In the genomic region with DNA sequence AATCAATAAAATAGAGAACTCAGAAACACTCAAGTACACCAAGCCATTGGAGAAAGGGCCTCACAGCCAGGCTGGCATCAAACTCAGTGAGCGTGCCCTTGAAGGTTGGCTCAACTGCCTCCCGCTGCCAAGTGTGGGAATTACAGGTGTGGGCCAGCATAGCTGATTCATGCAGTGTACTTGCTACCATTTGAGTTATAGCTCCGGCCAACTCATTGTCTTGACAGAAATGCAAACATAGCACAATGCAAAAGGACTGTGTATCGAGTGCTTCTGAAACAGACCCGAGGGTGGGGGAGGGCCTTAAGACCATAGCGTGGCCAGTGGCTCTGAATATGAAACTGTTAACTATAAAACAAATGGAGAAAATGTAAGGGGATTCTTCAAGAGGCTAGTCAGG, we compare ENCODE assay signal across 15 mouse cellular contexts. TPM values are rescaled to one million over a fixed set of nuclear protein-coding genes. Genes with fewer than 3 reads are reported as not detected.
A peak's percentile ranks its signal among the peaks of the same experiment; 100 is the strongest.
DNase-seq lines count a peak whose midpoint lies in the region; ATAC-seq and TF ChIP-seq lines count a peak whose summit lies in the region.
"Had no signal": no experiment of that assay in that cellular context is flagged by ENCODE, and none has a peak within 500 bp of the region (broad histone marks: within the 10 kb centered on the region; RNA-seq: fewer than 3 reads in every experiment).

No protein-coding gene starts in this region.

- peak; percentile 23; the same call in 1 of the 2 replicates for TF ChIP-seq CTCF in G1E (IDR thresholded peaks at IDR 0.05; ENCODE audit: low read depth, low read length)
- TF ChIP-seq CTCF in lung, postnatal 0 days (IDR thresholded peaks at IDR 0.05), result peak; percentile 41; the same call in 1 of the 2 replicates

- ATAC-seq in G1E (ENCODE audit: extremely low read depth, insufficient number of reproducible peaks, low FRiP score, poor library complexity, severe bottlenecking), result no peak
- no peak for ATAC-seq in lung, postnatal 0 days
- ATAC-seq: midbrain, embryonic 13.5 days had no signal

- H3K36me3 ChIP-seq in G1E (replicated peaks), result peaks cover 26% of the 10 kb centered on the region
- H3K36me3 ChIP-seq in lung, postnatal 0 days (ENCODE audit: insufficient read depth, low read length), result no peaks in the 10 kb centered on the region
- peaks cover 18% of the 10 kb centered on the region for H3K36me3 ChIP-seq in embryonic facial prominence, embryonic 10.5 days (replicated peaks)
- H3K36me3 ChIP-seq: midbrain, embryonic 13.5 days had no signal

- H3K9ac ChIP-seq in lung, postnatal 0 days (replicated peaks; ENCODE audit: low read depth), result no peak overlapping the region
- H3K9ac ChIP-seq: midbrain, embryonic 13.5 days had no signal

- H3K9me3 ChIP-seq in G1E (replicated peaks), result no peaks in the 10 kb centered on the region
- H3K9me3 ChIP-seq in lung, postnatal 0 days (ENCODE audit: low read length), result no peaks in the 10 kb centered on the region
- H3K9me3 ChIP-seq in embryonic facial prominence, embryonic 10.5 days, result no peaks in the 10 kb centered on the region
- H3K9me3 ChIP-seq: limb, embryonic 10.5 days; midbrain, embryonic 13.5 days had no signal

- H3K4me3 ChIP-seq in G1E (ENCODE audit: low read depth, low read length), result peak overlapping the region; percentile 20; the same call in 1 of the 2 replicates
- no peak overlapping the region for H3K4me3 ChIP-seq in lung, postnatal 0 days (ENCODE audit: low read depth, low read length)
- no peak overlapping the region for H3K4me3 ChIP-seq in embryonic facial prominence, embryonic 10.5 days
- H3K4me3 ChIP-seq: midbrain, embryonic 13.5 days had no signal

- H3K4me1 ChIP-seq in G1E (ENCODE audit: insufficient read depth, low read depth, low read length), result peaks cover 34% of the 10 kb centered on the region
- peaks cover 7% of the 10 kb centered on the region; the same call in 1 of the 2 replicates for H3K4me1 ChIP-seq in lung, postnatal 0 days (ENCODE audit: insufficient read depth, low read depth, low read length)
- peaks cover 17% of the 10 kb centered on the region for H3K4me1 ChIP-seq in embryonic facial prominence, embryonic 10.5 days

- no peak overlapping the region for H3K4me2 ChIP-seq in lung, postnatal 0 days (replicated peaks; ENCODE audit: low read depth, low read length)
- H3K4me2 ChIP-seq: midbrain, embryonic 13.5 days had no signal

- no peak overlapping the region for H3K27ac ChIP-seq in lung, postnatal 0 days (ENCODE audit: low read length)
- H3K27ac ChIP-seq in embryonic facial prominence, embryonic 10.5 days (replicated peaks), result no peak overlapping the region
- H3K27ac ChIP-seq: limb, embryonic 10.5 days; midbrain, embryonic 13.5 days had no signal

- no peak for TF ChIP-seq EP300 in lung, postnatal 0 days (IDR thresholded peaks at IDR 0.05)

- DNase-seq in adrenal gland, adult 2 months, result peak; percentile 51
- no peak for DNase-seq in adrenal gland, adult 8-10 months
- DNase-seq in kidney, postnatal 10 days, result peak; percentile 45
- DNase-seq in kidney, adult 11 months, result no peak
- no peak for DNase-seq in G1E (ENCODE audit: low spot score)
- DNase-seq in lung, postnatal 0 days (ENCODE audit: low spot score), result no peak
- no peak for DNase-seq in embryonic facial prominence, embryonic 10.5 days (ENCODE audit: low spot score)
- DNase-seq in left cerebral cortex, adult 8-10 months (ENCODE audit: low spot score in 2 of 2), result no peak
- DNase-seq: heart, postnatal 14 days; spleen, adult 18-20 months had no signal

- WGBS in lung, postnatal 0 days, result 71% methylated on average over 6 of the region's 6 CpGs
- WGBS in embryonic facial prominence, embryonic 10.5 days, result 87% methylated on average over 6 of the region's 6 CpGs

- H3K27me3 ChIP-seq in G1E (ENCODE audit: insufficient read depth, low read length), result no peaks in the 10 kb centered on the region
- no peaks in the 10 kb centered on the region for H3K27me3 ChIP-seq in lung, postnatal 0 days (replicated peaks; ENCODE audit: insufficient read depth, low read length)
- H3K27me3 ChIP-seq in embryonic facial prominence, embryonic 10.5 days (replicated peaks; ENCODE audit: low read depth, poor library complexity, severe bottlenecking), result no peaks in the 10 kb centered on the region
- H3K27me3 ChIP-seq: midbrain, embryonic 13.5 days had no signal

RNA-seq across cellular contexts. Expression of a gene that starts 1.7 kb away (rescaled TPM):
- total RNA-seq in adrenal gland, adult 2 months (2021), result 10 to 100 TPM; 23.0 to 31.7 TPM
- polyA plus RNA-seq in adrenal gland, adult 2 months (2012; rRNA removed), result 46.9 and 48.7 TPM in 2 replicates
- total RNA-seq in adrenal gland, adult 8-10 months (2022), result 10 to 100 TPM; 24.4 to 31.1 (median 27.4) TPM
- total RNA-seq in G1E (2014; fragmentation: Nextera tagmentation) (9.0 and 14.1 TPM in 2 replicates), G1E (2017) (29.3 and 33.2 TPM in 2 replicates)
- 39.8 and 55.7 TPM in 2 replicates for polyA plus RNA-seq in G1E (2012)
- polyA plus RNA-seq in lung, postnatal 0 days (2015; fragmentation: Nextera tagmentation; extraction: Ambion mirVana), result 37.8 and 38.7 TPM in 2 replicates
- polyA plus RNA-seq in embryonic facial prominence, embryonic 10.5 days (2016; fragmentation: Nextera tagmentation; extraction: Ambion mirVana), result 55.3 and 59.9 TPM in 2 replicates
- 10 to 100 TPM; 32.3 to 34.8 (median 32.8) TPM for total RNA-seq in left cerebral cortex, adult 8-10 months (2022)

RNA-seq across cellular contexts. Expression of a gene that starts 14.3 kb away (rescaled TPM):
- total RNA-seq in adrenal gland, adult 2 months (2021), result 10 to 100 TPM; 25.4 to 31.0 TPM
- polyA plus RNA-seq in adrenal gland, adult 2 months (2012; rRNA removed), result 37.1 and 38.0 TPM in 2 replicates
- total RNA-seq in adrenal gland, adult 8-10 months (2022), result 10 to 100 TPM; 38.5 to 67.8 (median 56.6) TPM
- total RNA-seq in G1E (2014; fragmentation: Nextera tagmentation) (23.2 and 30.3 TPM in 2 replicates), G1E (2017) (6.8 and 7.0 TPM in 2 replicates)
- polyA plus RNA-seq in G1E (2012), result 49.0 and 50.4 TPM in 2 replicates
- polyA plus RNA-seq in lung, postnatal 0 days (2015; fragmentation: Nextera tagmentation; extraction: Ambion mirVana), result 10.6 and 12.4 TPM in 2 replicates
- polyA plus RNA-seq in embryonic facial prominence, embryonic 10.5 days (2016; fragmentation: Nextera tagmentation; extraction: Ambion mirVana), result 15.2 and 15.3 TPM in 2 replicates
- total RNA-seq in left cerebral cortex, adult 8-10 months (2022), result 10 to 100 TPM; 62.1 to 65.2 (median 63.5) TPM

RNA-seq across cellular contexts. Expression of a gene that starts 27.2 kb away (rescaled TPM):
- total RNA-seq in adrenal gland, adult 2 months (2021), result not detected
- polyA plus RNA-seq in adrenal gland, adult 2 months (2012; rRNA removed), result 0.01 TPM in 2 replicates
- not detected for total RNA-seq in adrenal gland, adult 8-10 months (2022)
- total RNA-seq in G1E (2014; fragmentation: Nextera tagmentation) (not detected in 2 replicates), G1E (2017) (0.12 and 0.22 TPM in 2 replicates)
- polyA plus RNA-seq in G1E (2012), result 0.02 TPM in 1 of 2 replicates, not detected in the other
- polyA plus RNA-seq in lung, postnatal 0 days (2015; fragmentation: Nextera tagmentation; extraction: Ambion mirVana), result 0.11 TPM in 2 replicates
- polyA plus RNA-seq in embryonic facial prominence, embryonic 10.5 days (2016; fragmentation: Nextera tagmentation; extraction: Ambion mirVana), result 0.11 and 0.16 TPM in 2 replicates
- under 1 TPM; 0.20 to 0.53 (median 0.29) TPM for total RNA-seq in left cerebral cortex, adult 8-10 months (2022)
- total RNA-seq: neutrophil, adult 5-6 weeks had no signal

RNA-seq across cellular contexts. Expression of a gene that starts 29.0 kb away (rescaled TPM):
- not detected for total RNA-seq in adrenal gland, adult 2 months (2021)
- polyA plus RNA-seq in adrenal gland, adult 2 months (2012; rRNA removed), result not detected in 2 replicates
- total RNA-seq in adrenal gland, adult 8-10 months (2022), result not detected
- total RNA-seq in G1E (2014; fragmentation: Nextera tagmentation) (not detected in 2 replicates), G1E (2017) (not detected in 2 replicates)
- polyA plus RNA-seq in G1E (2012), result not detected in 2 replicates
- polyA plus RNA-seq in lung, postnatal 0 days (2015; fragmentation: Nextera tagmentation; extraction: Ambion mirVana), result not detected in 2 replicates
- 2.1 and 2.3 TPM in 2 replicates for polyA plus RNA-seq in embryonic facial prominence, embryonic 10.5 days (2016; fragmentation: Nextera tagmentation; extraction: Ambion mirVana)
- total RNA-seq in left cerebral cortex, adult 8-10 months (2022), result not detected
- total RNA-seq: common myeloid progenitor, adult 5-6 weeks; heart, postnatal 14 days; neutrophil, adult 5-6 weeks had no signal
- polyA plus RNA-seq: frontal cortex, adult 2 months; midbrain, embryonic 13.5 days had no signal

RNA-seq across cellular contexts. Expression of a gene that starts 29.3 kb away (rescaled TPM):
- 100 to 1,000 TPM; 553 to 611 TPM for total RNA-seq in adrenal gland, adult 2 months (2021)
- polyA plus RNA-seq in adrenal gland, adult 2 months (2012; rRNA removed), result 1,578 and 1,712 TPM in 2 replicates
- total RNA-seq in adrenal gland, adult 8-10 months (2022), result 100 to 1,000 TPM; 569 to 665 (median 622) TPM
- total RNA-seq in G1E (2014; fragmentation: Nextera tagmentation) (229 and 302 TPM in 2 replicates), G1E (2017) (255 and 347 TPM in 2 replicates)
- 501 and 571 TPM in 2 replicates for polyA plus RNA-seq in G1E (2012)
- polyA plus RNA-seq in lung, postnatal 0 days (2015; fragmentation: Nextera tagmentation; extraction: Ambion mirVana), result 507 and 513 TPM in 2 replicates
- 276 and 281 TPM in 2 replicates for polyA plus RNA-seq in embryonic facial prominence, embryonic 10.5 days (2016; fragmentation: Nextera tagmentation; extraction: Ambion mirVana)
- 100 to 1,000 TPM; 654 to 672 (median 660) TPM for total RNA-seq in left cerebral cortex, adult 8-10 months (2022)

Comparison
In these comparisons a context has a peak if more than half of its experiments do, and no peak if none do; other contexts are left out.
1. DNase-seq: peak in adrenal gland, adult 2 months (single experiment) and kidney, postnatal 10 days (single experiment); none in adrenal gland, adult 8-10 months (single experiment), kidney, adult 11 months (single experiment), G1E (single experiment), lung, postnatal 0 days (single experiment), embryonic facial prominence, embryonic 10.5 days (single experiment) and left cerebral cortex, adult 8-10 months (0 of 2).